Mouse (Mus musculus): Measurements from ENCODE around the gene Nanos3. TPM values are rescaled to one million over a fixed set of nuclear protein-coding genes. Genes with fewer than 3 reads are reported as not detected.

The Nanos3 gene
- total RNA-seq, 2 experiments from 2014 or later: not detected

DNA sequence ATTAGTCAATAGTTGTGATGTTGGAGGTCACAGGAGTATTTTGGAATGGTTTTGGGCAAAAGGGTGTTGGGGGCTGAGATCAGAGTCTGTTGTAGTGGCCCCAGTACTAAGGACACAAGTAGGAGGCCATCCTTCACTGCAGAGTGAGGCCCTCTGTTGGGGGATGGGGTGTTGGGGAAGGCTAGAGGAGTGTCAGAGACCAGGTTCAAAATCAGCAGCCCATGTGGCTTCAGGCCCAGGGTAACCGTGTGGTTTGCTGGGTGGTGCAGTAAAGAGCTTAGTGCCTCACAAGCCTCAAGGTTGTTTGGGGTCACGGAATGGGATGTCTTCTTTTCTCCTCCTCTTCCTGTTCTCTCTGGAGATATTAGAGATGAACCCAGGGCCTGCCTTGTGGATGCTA is 58.3 kb downstream of the Nanos3 start:
- DNase-seq: no peak

DNA sequence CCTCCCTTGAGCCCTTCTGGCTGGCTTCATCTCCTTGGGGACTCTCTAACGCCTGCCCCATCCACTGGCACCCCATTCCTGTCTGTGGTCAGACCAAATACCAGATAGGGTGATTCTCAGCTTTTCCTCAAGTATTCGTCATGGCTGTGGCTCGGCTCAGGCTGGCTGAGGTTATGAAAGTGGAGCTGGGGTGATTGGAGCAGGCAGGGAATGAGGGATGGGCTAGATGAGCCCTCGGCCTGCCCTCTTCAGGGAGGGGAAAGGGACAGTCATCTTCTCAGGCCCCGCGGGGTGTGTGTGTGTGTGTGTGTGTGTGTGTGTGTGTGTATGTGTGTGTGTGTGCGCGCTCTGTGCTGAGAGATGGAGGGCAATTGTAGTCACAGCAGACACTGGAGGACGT is 59.4 kb downstream of the Nanos3 start, which contains the start of gene Podnl1:
Gene Podnl1, plus strand, starts transcription at position 334 of the 400 bp plus-strand sequence.
- no peak for DNase-seq

Small RNAs within 50 kb of the gene (microRNA-seq; reads per million reads assigned to microRNA genes)
- 0 reads per million in 2 experiments for gene Gm25110 (ENCODE audit: borderline replicate concordance in 2 of 2)
- gene Mir181c (ENCODE audit: borderline replicate concordance in 2 of 2): 624 to 1,066 reads per million in 2 experiments
- 641 to 678 reads per million in 2 experiments for gene Mir181d (ENCODE audit: borderline replicate concordance in 2 of 2)
- gene Mir23a (ENCODE audit: borderline replicate concordance in 2 of 2): 84,626 to 100,313 reads per million in 2 experiments
- 0 reads per million in 2 experiments for gene Mir24-2 (ENCODE audit: borderline replicate concordance in 2 of 2)
- gene Mir27a (ENCODE audit: borderline replicate concordance in 2 of 2): 1,304 to 1,845 reads per million in 2 experiments
- gene Mir3074-2 (ENCODE audit: borderline replicate concordance in 2 of 2): 0 reads per million in 2 experiments

Other genes with a start within 250 kb of the Nanos3 start
- gene Gm10644, start 230.0 kb downstream of the Nanos3 start, total RNA-seq (2021): under 1 TPM; 0.24 to 0.26 TPM
- under 1 TPM; 0.54 to 0.96 TPM for gene Asf1b, start 229.7 kb downstream of the Nanos3 start, total RNA-seq (2021)
- 100 to 1,000 TPM; 163 to 177 TPM for gene Prkaca, start 212.2 kb downstream of the Nanos3 start, total RNA-seq (2021)
- gene Samd1, start 187.5 kb downstream of the Nanos3 start, total RNA-seq (2021): 10 to 100 TPM; 15.6 to 16.7 TPM
- under 1 TPM; 0.33 to 0.35 TPM for gene 1700067K01Rik, start 183.7 kb downstream of the Nanos3 start, total RNA-seq (2021)
- 1 to 10 TPM; 3.3 to 5.9 TPM for gene 2210011C24Rik, start 173.0 kb downstream of the Nanos3 start, total RNA-seq (2021)
- under 1 TPM; 0.26 to 0.32 TPM for gene Palm3, start 163.7 kb downstream of the Nanos3 start, total RNA-seq (2021)
- 1 to 10 TPM in 1 of 2 experiments, under 1 TPM in 1; 0.69 to 1.2 TPM for gene Il27ra, start 142.6 kb downstream of the Nanos3 start, total RNA-seq (2021)
- not detected for gene Rln3, start 140.2 kb downstream of the Nanos3 start, total RNA-seq (2021)
- gene Gm10643, start 120.1 kb downstream of the Nanos3 start, total RNA-seq (2021): 1 to 10 TPM; 1.3 to 1.6 TPM
- 1 to 10 TPM; 3.6 to 4.4 TPM for gene Rfx1, start 118.4 kb downstream of the Nanos3 start, total RNA-seq (2021)
- gene Dcaf15, start 80.4 kb downstream of the Nanos3 start, total RNA-seq (2021): 1 to 10 TPM; 3.9 to 5.3 TPM
- not detected for gene Podnl1, start 59.2 kb downstream of the Nanos3 start, total RNA-seq (2021)
- 10 to 100 TPM; 13.7 to 13.8 TPM for gene Cc2d1a, start 37.3 kb downstream of the Nanos3 start, total RNA-seq (2021)
- not detected for gene 4930432K21Rik, start 37.2 kb downstream of the Nanos3 start, total RNA-seq (2021)
- gene Zswim4, start 51.8 kb upstream of the Nanos3 start, total RNA-seq (2021): 1 to 10 TPM; 6.2 to 6.3 TPM
- gene D8Ertd738e, start 64.5 kb upstream of the Nanos3 start, total RNA-seq (2021): 100 to 1,000 TPM; 174 to 185 TPM
- gene Mri1, start 72.1 kb upstream of the Nanos3 start, total RNA-seq (2021): 10 to 100 TPM; 10.1 to 16.5 TPM
- 1 to 10 TPM; 6.8 to 7.7 TPM for gene Ccdc130, start 85.2 kb upstream of the Nanos3 start, total RNA-seq (2021)
- 1 to 10 TPM; 3.8 to 3.9 TPM for gene Cacna1a, start 203.2 kb upstream of the Nanos3 start, total RNA-seq (2021)